Mouse (Mus musculus) limb, embryonic 12.5 days (tissue): ENCODE measurements around the gene Catsper4. TPM values are rescaled to one million over a fixed set of nuclear protein-coding genes. Genes with fewer than 3 reads are reported as not detected.
A peak's percentile ranks its signal among the peaks of the same experiment; 100 is the strongest.

Experiments used
- ATAC-seq: fragments of 200-750 bp; cut with Nextera tagmentation; 2 replicates; pipeline ENCODE4 v1.8.0; 2017; ENCODE audit warnings: low read depth, moderate TSS enrichment; ENCODE audit not compliant: insufficient number of reproducible peaks, insufficient read depth, low FRiP score, low TSS enrichment
- H3K27ac ChIP-seq: fragments of 300-500 bp; sonication (generic); 2 replicates; pipeline ENCODE4 v1.5.1; 2016; ENCODE audit warnings: mild to moderate bottlenecking, moderate library complexity
- H3K27me3 ChIP-seq: fragments of 300-500 bp; sonication (generic); 2 replicates; pipeline ENCODE4 v1.6.1; 2016; ENCODE audit warnings: mild to moderate bottlenecking, moderate library complexity
- H3K36me3 ChIP-seq: fragments of 300-500 bp; sonication (generic); 2 replicates; pipeline ENCODE4 v1.6.1; 2016; ENCODE audit warnings: mild to moderate bottlenecking, moderate library complexity
- H3K4me1 ChIP-seq: fragments of 300-500 bp; sonication (generic); replicated peaks from 2 replicates; pipeline ENCODE4 v1.6.1; 2016
- H3K4me2 ChIP-seq: fragments of 300-500 bp; sonication (generic); 2 replicates; pipeline ENCODE4 v1.6.1; 2016; ENCODE audit warnings: mild to moderate bottlenecking, moderate library complexity
- H3K4me3 ChIP-seq: fragments of 300-500 bp; sonication (generic); replicated peaks from 2 replicates; pipeline ENCODE4 v1.5.1; 2016; ENCODE audit warnings: mild to moderate bottlenecking
- H3K9ac ChIP-seq: fragments of 300-500 bp; sonication (generic); replicated peaks from 2 replicates; pipeline ENCODE4 v1.6.1; 2016; ENCODE audit warnings: mild to moderate bottlenecking, moderate library complexity
- H3K9me3 ChIP-seq: fragments of 300-500 bp; sonication (generic); 2 replicates; pipeline ENCODE4 v1.6.1; 2016; ENCODE audit warnings: mild to moderate bottlenecking, moderate library complexity
- WGBS: fragments of 180-500 bp; shearing (Covaris S2); methylation state at CpG from one replicate; pipeline ENCODE4 v1.1.7; 2016; 5-methylcytosine and 5-hydroxymethylcytosine counted together
- polyA plus RNA-seq: library from polyadenylated mRNA; unstranded; fragments of >200 nt; fragmentation: Nextera tagmentation; extraction: Ambion mirVana; gene quantifications from 2 replicates; pipeline ENCODE4 v1.2.1, GENCODE M21; 2016

The Catsper4 gene
- polyA plus RNA-seq, 1 experiment from 2014 or later, result not detected

GRCm38 (mm10) chr4:134222793-134223600 is 4.2 kb downstream of the Catsper4 start:
- H3K9me3 ChIP-seq, result no peaks in the 10 kb centered on the region
- no peak for ATAC-seq

DNA sequence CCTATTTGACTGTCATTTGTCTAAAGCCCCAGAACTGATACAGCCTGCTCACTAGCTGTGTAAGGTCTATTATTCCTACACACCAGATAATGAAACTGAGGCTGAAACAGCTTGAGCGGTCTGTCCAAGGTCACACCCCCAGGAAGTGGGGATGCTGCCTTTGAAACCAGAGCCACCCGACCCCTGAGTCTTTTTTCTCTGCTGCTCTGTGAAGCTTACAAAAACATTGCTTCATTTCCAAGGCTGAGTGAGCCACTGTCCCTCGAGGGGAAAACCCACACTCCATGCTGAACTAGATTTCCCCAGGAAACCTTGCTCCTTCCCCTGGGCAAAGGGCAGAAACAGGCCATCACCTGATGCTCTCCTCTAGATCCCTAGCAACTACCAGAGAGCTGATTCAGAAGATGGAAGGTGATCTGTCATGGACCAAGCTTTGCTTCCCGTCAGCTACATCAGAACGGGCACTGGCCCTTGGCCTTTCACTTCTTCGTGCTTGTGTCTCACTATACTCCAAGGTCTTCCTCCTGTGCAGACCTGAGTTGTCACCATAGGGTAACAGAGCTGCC is 20.6 kb downstream of the Catsper4 start:
- H3K4me3 ChIP-seq, result no peak overlapping the region
- no peak for ATAC-seq
- no peaks in the 10 kb centered on the region for H3K9me3 ChIP-seq
- no peak overlapping the region for H3K9ac ChIP-seq
- peaks cover 8% of the 10 kb centered on the region; the same call in 1 of the 2 replicates for H3K27me3 ChIP-seq
- H3K4me1 ChIP-seq, result no peaks in the 10 kb centered on the region
- no peak overlapping the region for H3K27ac ChIP-seq
- H3K36me3 ChIP-seq, result no peaks in the 10 kb centered on the region
- WGBS, result 56% methylated on average over 6 of the region's 6 CpGs
- no peak overlapping the region for H3K4me2 ChIP-seq

More at GRCm38 (mm10) chr4:134222793-134223600, 4.2 kb downstream of the Catsper4 start:
- Histone ChIP-seq H3K4me1 (no peaks in the 10 kb centered on the region), H3K36me3 (no peaks in the 10 kb centered on the region), H3K4me3 (no peak overlapping the region), H3K9ac (no peak overlapping the region), H3K27me3 (0 out of 2 replicates have a peak, but pooled peaks cover 3% of the 10 kb centered on the region), H3K4me2 (no peak overlapping the region), H3K27ac (no peak overlapping the region)
- 65% methylated on average over 11 of the region's 11 CpGs for WGBS

DNA sequence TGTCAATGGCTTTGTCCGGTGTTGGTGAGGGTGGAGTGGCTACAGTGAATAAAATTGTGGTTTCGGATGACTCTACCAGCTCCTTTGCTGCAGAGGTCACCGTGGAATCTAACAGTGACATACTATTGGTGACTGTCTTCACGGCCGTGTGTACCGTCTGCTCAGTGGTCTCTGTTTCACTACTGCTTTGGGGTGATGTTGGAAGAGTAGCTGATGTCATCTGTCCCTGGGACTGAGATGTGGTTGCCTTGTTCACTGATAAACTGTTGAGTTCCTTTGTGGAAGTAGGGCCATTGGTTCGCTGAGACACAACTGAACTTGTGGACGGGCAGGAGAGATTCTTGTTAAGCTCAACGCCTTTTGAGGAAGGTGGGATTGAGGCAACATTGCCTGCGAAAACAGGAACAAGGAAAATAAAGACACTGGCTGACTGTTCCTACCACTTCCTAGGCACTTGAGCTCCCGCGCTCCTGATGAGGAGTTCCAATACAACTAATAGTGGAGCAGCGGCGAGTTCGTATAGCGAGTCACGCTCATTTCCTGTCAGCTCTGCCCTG is 23.8 kb downstream of the Catsper4 start:
- Histone ChIP-seq H3K36me3 (no peaks in the 10 kb centered on the region), H3K27me3 (peaks cover 4% of the 10 kb centered on the region; the same call in 1 of the 2 replicates), H3K4me1 (no peaks in the 10 kb centered on the region), H3K9me3 (no peaks in the 10 kb centered on the region), H3K27ac (no peak overlapping the region), H3K4me2 (no peak overlapping the region), H3K4me3 (no peak overlapping the region), H3K9ac (no peak overlapping the region)
- WGBS, result 81% methylated on average over 17 of the region's 17 CpGs
- ATAC-seq, result no peak

GRCm38 (mm10) chr4:134202904-134203303 is 24.3 kb downstream of the Catsper4 start, which contains the start of gene Gm7534:
Gene Gm7534 (minus strand): TSS chr4:134203004.
- WGBS, result 89% methylated on average over 4 of the region's 4 CpGs
- no peak for ATAC-seq

GRCm38 (mm10) chr4:134199371-134199770 is 27.8 kb downstream of the Catsper4 start:
- no peak for ATAC-seq
- WGBS, result 77% methylated on average over 2 of the region's 2 CpGs
- H3K9me3 ChIP-seq, result no peaks in the 10 kb centered on the region
- no peaks in the 10 kb centered on the region for H3K4me1 ChIP-seq
- no peak overlapping the region for H3K9ac ChIP-seq
- no peak overlapping the region for H3K4me2 ChIP-seq
- H3K4me3 ChIP-seq, result no peak overlapping the region
- no peaks in the 10 kb centered on the region for H3K36me3 ChIP-seq
- H3K27me3 ChIP-seq, result peaks cover 4% of the 10 kb centered on the region; the same call in 1 of the 2 replicates
- no peak overlapping the region for H3K27ac ChIP-seq

More at GRCm38 (mm10) chr4:134202904-134203303, 24.3 kb downstream of the Catsper4 start, which contains the start of gene Gm7534:
- H3K27ac ChIP-seq, result no peak within 1 kb of the TSS
- no peaks in the 10 kb centered on the region for H3K4me1 ChIP-seq
- no peaks in the 10 kb centered on the region for H3K36me3 ChIP-seq
- no peaks in the 10 kb centered on the region for H3K9me3 ChIP-seq
- no peak within 1 kb of the TSS for H3K4me3 ChIP-seq
- no peak within 1 kb of the TSS for H3K9ac ChIP-seq
- no peak within 1 kb of the TSS for H3K4me2 ChIP-seq
- peaks cover 4% of the 10 kb centered on the region; the same call in 1 of the 2 replicates for H3K27me3 ChIP-seq

GRCm38 (mm10) chr4:134186268-134186667 is 40.9 kb downstream of the Catsper4 start:
- H3K9ac ChIP-seq, result peak overlapping the region; percentile 72
- H3K27ac ChIP-seq, result peak overlapping the region; percentile 84
- peak overlapping the region; percentile 89 for H3K4me2 ChIP-seq
- 0 out of 2 replicates have a peak, but pooled peaks have one; percentile 5 for ATAC-seq
- no peaks in the 10 kb centered on the region for H3K9me3 ChIP-seq
- under 1% methylated on average over 22 of the region's 22 CpGs for WGBS
- no peaks in the 10 kb centered on the region for H3K27me3 ChIP-seq
- H3K4me3 ChIP-seq, result peak overlapping the region; percentile 67
- peaks cover 8% of the 10 kb centered on the region for H3K4me1 ChIP-seq
- peaks cover 7% of the 10 kb centered on the region; the same call in 1 of the 2 replicates for H3K36me3 ChIP-seq

DNA sequence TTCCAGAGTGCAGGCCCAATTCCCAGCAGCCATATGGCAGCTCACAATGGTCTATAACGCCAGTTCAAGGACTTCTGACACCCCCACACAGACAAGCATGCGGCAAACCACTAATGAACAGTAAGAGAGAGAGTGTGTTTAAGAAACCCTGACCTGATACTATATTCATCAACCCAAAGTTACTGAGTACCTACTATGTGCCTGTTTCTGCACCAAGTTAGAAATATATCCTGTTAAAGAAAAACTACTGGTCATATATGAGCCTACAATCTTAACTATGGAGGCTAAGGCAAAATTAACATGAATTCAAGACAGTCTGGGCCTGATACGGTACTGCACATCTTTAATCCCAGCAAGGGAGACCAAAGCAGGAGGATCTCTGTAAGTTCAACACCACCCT is 41.6 kb downstream of the Catsper4 start:
- H3K4me2 ChIP-seq, result peak overlapping the region; percentile 89
- 82% methylated on average over 3 of the region's 3 CpGs for WGBS

GRCm38 (mm10) chr4:134183711-134184110 is 43.5 kb downstream of the Catsper4 start:
- Histone ChIP-seq H3K36me3 (peaks cover 15% of the 10 kb centered on the region; the same call in 1 of the 2 replicates), H3K4me3 (no peak overlapping the region), H3K4me2 (no peak overlapping the region), H3K9me3 (no peaks in the 10 kb centered on the region), H3K4me1 (peaks cover 8% of the 10 kb centered on the region), H3K27ac (no peak overlapping the region), H3K27me3 (no peaks in the 10 kb centered on the region), H3K9ac (no peak overlapping the region)
- WGBS, result 88% methylated on average over 3 of the region's 3 CpGs
- no peak for ATAC-seq

More for the DNA sequence above, 41.6 kb downstream of the Catsper4 start:
- H3K4me3 ChIP-seq, result peak overlapping the region; percentile 67
- H3K36me3 ChIP-seq, result peaks cover 14% of the 10 kb centered on the region; the same call in 1 of the 2 replicates
- ATAC-seq, result no peak
- H3K27me3 ChIP-seq, result no peaks in the 10 kb centered on the region
- H3K9ac ChIP-seq, result peak overlapping the region; percentile 72
- peaks cover 8% of the 10 kb centered on the region for H3K4me1 ChIP-seq
- H3K9me3 ChIP-seq, result no peaks in the 10 kb centered on the region
- H3K27ac ChIP-seq, result no peak overlapping the region

DNA sequence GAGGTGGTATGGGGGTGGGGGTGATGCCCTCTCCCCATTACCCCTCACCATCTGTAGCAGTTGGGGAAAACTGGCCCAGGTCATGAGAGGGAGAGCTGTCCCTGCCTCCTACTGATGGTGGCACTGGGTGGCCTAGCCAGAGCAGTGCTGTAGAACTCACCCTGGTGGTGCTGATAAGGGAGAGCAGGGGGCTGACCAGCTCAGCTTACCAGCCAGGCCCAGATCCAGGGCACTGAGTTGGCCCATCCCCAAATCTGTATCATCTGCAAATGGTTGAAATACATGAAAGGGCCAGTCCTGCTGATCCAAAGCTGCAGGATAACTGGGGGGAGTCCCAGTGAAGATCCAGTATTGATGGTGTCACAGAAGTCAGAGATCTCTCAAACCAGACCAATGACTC is 45.4 kb downstream of the Catsper4 start:
- Histone ChIP-seq H3K27ac (no peak overlapping the region), H3K4me2 (no peak overlapping the region), H3K4me3 (no peak overlapping the region), H3K9me3 (no peaks in the 10 kb centered on the region), H3K36me3 (peaks cover 15% of the 10 kb centered on the region; the same call in 1 of the 2 replicates), H3K27me3 (no peaks in the 10 kb centered on the region), H3K9ac (no peak overlapping the region), H3K4me1 (peaks cover 8% of the 10 kb centered on the region)
- no peak for ATAC-seq

DNA sequence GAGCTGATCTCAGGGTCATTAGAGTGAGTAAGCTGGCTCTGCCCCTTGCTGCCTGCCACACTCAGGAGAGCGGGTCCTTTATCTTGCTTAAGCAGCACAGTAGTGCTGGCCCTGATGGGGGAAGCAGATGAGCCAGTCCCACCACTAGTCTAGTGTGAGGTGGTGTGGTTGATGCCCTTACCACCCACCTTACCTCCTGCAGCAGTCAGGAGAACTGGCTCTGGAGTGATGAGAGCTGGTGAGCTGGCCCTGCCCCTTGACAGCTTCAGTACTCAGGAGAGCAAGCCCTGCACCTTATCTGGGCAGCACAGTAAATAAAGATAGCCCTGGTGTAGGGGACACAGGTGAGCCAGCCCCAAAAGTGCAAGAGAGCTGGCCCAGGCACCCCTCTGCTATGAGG is 46.1 kb downstream of the Catsper4 start:
- H3K4me1 ChIP-seq, result peaks cover 8% of the 10 kb centered on the region
- ATAC-seq, result no peak
- peaks cover 15% of the 10 kb centered on the region; the same call in 1 of the 2 replicates for H3K36me3 ChIP-seq
- 0 out of 2 replicates have a peak overlapping the region, but pooled peaks have one; percentile 27 for H3K9ac ChIP-seq
- no peaks in the 10 kb centered on the region for H3K27me3 ChIP-seq
- 92% methylated on average over 1 of the region's 1 CpGs for WGBS
- H3K4me3 ChIP-seq, result no peak overlapping the region
- H3K9me3 ChIP-seq, result no peaks in the 10 kb centered on the region
- H3K27ac ChIP-seq, result no peak overlapping the region
- H3K4me2 ChIP-seq, result no peak overlapping the region

DNA sequence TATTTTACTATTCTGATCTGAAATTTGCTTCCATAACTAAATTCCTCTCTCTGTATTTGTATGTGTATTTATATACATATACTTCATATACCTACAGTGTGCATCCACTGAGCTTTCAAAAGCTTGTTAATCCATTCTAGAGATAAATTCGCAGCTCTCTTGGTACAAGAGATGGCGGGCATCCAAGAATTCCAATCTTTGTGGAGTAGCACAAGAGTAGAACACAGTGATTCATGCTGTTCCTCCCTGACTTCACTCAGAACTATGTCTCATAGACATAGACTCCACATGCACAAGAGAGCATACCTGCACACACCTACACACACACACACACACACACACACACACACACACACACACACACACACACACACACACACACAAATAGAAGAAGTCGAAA is 54.8 kb downstream of the Catsper4 start:
- H3K9ac ChIP-seq, result no peak overlapping the region
- H3K9me3 ChIP-seq, result no peaks in the 10 kb centered on the region
- H3K27me3 ChIP-seq, result no peaks in the 10 kb centered on the region
- ATAC-seq, result no peak
- 88% methylated on average over 2 of the region's 3 CpGs for WGBS
- no peaks in the 10 kb centered on the region for H3K4me1 ChIP-seq
- no peak overlapping the region for H3K27ac ChIP-seq
- H3K4me3 ChIP-seq, result no peak overlapping the region
- H3K4me2 ChIP-seq, result no peak overlapping the region
- peaks cover 14% of the 10 kb centered on the region; the same call in 1 of the 2 replicates for H3K36me3 ChIP-seq
